Mouse (Mus musculus) megakaryocyte, embryonic 14.5 days (primary cell): ENCODE measurements at regions not wholly inside any gene's neighbourhood (a gene's known extent, or its start where the extent isn't known, plus 50 kb on each side); places are given as distances from the start of the nearest gene placed in this dataset.
"Not testable (repeated sequence)": the region's sequence is repeated elsewhere in the genome, so short reads cannot be mapped to it uniquely, and the experiment has no call there.

ENCODE experiments used
- H3K27me3 ChIP-seq: replicated peaks from 2 replicates; pipeline ENCODE3; 2012; ENCODE audit warnings: inconsistent platforms
- H3K36me3 ChIP-seq: replicated peaks from 2 replicates; pipeline ENCODE3; 2012; ENCODE audit warnings: low read length, inconsistent platforms, mixed read lengths
- H3K4me1 ChIP-seq: 2 replicates; pipeline ENCODE4 v1.6.1; 2012; ENCODE audit warnings: inconsistent platforms
- H3K4me3 ChIP-seq: replicated peaks from 2 replicates; pipeline ENCODE3; 2012; ENCODE audit warnings: moderate library complexity, mild to moderate bottlenecking, inconsistent platforms
- H3K9me3 ChIP-seq: 2 replicates; pipeline ENCODE4 v1.6.1; 2012; ENCODE audit warnings: inconsistent platforms
- FLI1 ChIP-seq: IDR thresholded peaks from 2 replicates; pipeline ENCODE4 v1.6.1; 2012; ENCODE audit warnings: low read length, inconsistent platforms, mixed read lengths
- GATA1 ChIP-seq: IDR thresholded peaks from 3 replicates; pipeline ENCODE4 v1.6.1; 2012; ENCODE audit warnings: mixed read lengths, low read length, inconsistent platforms, borderline replicate concordance

- TF ChIP-seq GATA1: no peak
- no peak for TF ChIP-seq FLI1
- Histone ChIP-seq H3K4me3 (no peak overlapping the region), H3K36me3 (no peaks in the 10 kb centered on the region), H3K9me3 (peaks cover 13% of the 10 kb centered on the region), H3K4me1 (0 out of 2 replicates have a peak, but pooled peaks cover 4% of the 10 kb centered on the region), H3K27me3 (peaks cover 23% of the 10 kb centered on the region)
These were observed 107.6 kb downstream of the Bod1 start for GRCm38 (mm10) chr11:31563826-31564741.

GRCm38 (mm10) chr11:31562954-31563353 lies 108.7 kb downstream of the Bod1 start:
- peaks cover 13% of the 10 kb centered on the region for H3K9me3 ChIP-seq
- peaks cover 4% of the 10 kb centered on the region; the same call in 1 of the 2 replicates for H3K4me1 ChIP-seq
- TF ChIP-seq GATA1: no peak
- TF ChIP-seq FLI1: no peak
- peaks cover 23% of the 10 kb centered on the region for H3K27me3 ChIP-seq
- peak overlapping the region; percentile 28 for H3K4me3 ChIP-seq
- H3K36me3 ChIP-seq: no peaks in the 10 kb centered on the region

- Histone ChIP-seq H3K4me3 (no peak overlapping the region), H3K4me1 (peaks cover 9% of the 10 kb centered on the region; the same call in 1 of the 2 replicates), H3K9me3 (peaks cover 7% of the 10 kb centered on the region), H3K36me3 (no peaks in the 10 kb centered on the region), H3K27me3 (peaks cover 16% of the 10 kb centered on the region)
- no peak for TF ChIP-seq GATA1
- no peak for TF ChIP-seq FLI1
These were observed 110.9 kb downstream of the Bod1 start for GRCm38 (mm10) chr11:31560775-31561174.

- Histone ChIP-seq H3K4me3 (no peak overlapping the region), H3K27me3 (peaks cover 6% of the 10 kb centered on the region), H3K36me3 (no peaks in the 10 kb centered on the region), H3K9me3 (no peaks in the 10 kb centered on the region), H3K4me1 (peaks cover 5% of the 10 kb centered on the region; the same call in 1 of the 2 replicates)
- TF ChIP-seq GATA1 (no peak), FLI1 (no peak)
These were observed 116.6 kb downstream of the Bod1 start for GRCm38 (mm10) chr11:31555042-31555441.

- TF ChIP-seq FLI1 (no peak), GATA1 (no peak)
- H3K36me3 ChIP-seq: no peaks in the 10 kb centered on the region
- H3K27me3 ChIP-seq: peaks cover 6% of the 10 kb centered on the region
- no peak overlapping the region for H3K4me3 ChIP-seq
- H3K4me1 ChIP-seq: no peaks in the 10 kb centered on the region
- no peaks in the 10 kb centered on the region for H3K9me3 ChIP-seq
These were observed 119.9 kb downstream of the Bod1 start for GRCm38 (mm10) chr11:31551614-31552271.

- H3K9me3 ChIP-seq: no peaks in the 10 kb centered on the region
- H3K27me3 ChIP-seq: peaks cover 6% of the 10 kb centered on the region
- no peaks in the 10 kb centered on the region for H3K4me1 ChIP-seq
- H3K4me3 ChIP-seq: no peak overlapping the region
- no peaks in the 10 kb centered on the region for H3K36me3 ChIP-seq
- TF ChIP-seq FLI1: no peak
- no peak for TF ChIP-seq GATA1
These were observed 120.7 kb downstream of the Bod1 start for GRCm38 (mm10) chr11:31550747-31551613.

GRCm38 (mm10) chr11:31545514-31545913 lies 126.2 kb downstream of the Bod1 start:
- H3K4me1 ChIP-seq, H3K27me3 ChIP-seq, H3K4me3 ChIP-seq, H3K9me3 ChIP-seq, H3K36me3 ChIP-seq: not testable (repeated sequence)

- TF ChIP-seq GATA1 (no peak), FLI1 (no peak)
- Histone ChIP-seq H3K27me3 (no peaks in the 10 kb centered on the region), H3K9me3 (no peaks in the 10 kb centered on the region; the same call in 1 of the 2 replicates), H3K36me3 (no peaks in the 10 kb centered on the region), H3K4me3 (no peak overlapping the region), H3K4me1 (peaks cover 4% of the 10 kb centered on the region; the same call in 1 of the 2 replicates)
These were observed 129.0 kb downstream of the Bod1 start for GRCm38 (mm10) chr11:31542635-31543219.

- H3K4me3 ChIP-seq: no peak overlapping the region
- no peaks in the 10 kb centered on the region for H3K36me3 ChIP-seq
- TF ChIP-seq FLI1: no peak
- TF ChIP-seq GATA1: no peak
- no peaks in the 10 kb centered on the region; the same call in 1 of the 2 replicates for H3K9me3 ChIP-seq
- H3K4me1 ChIP-seq: peaks cover 4% of the 10 kb centered on the region; the same call in 1 of the 2 replicates
- no peaks in the 10 kb centered on the region for H3K27me3 ChIP-seq
These were observed 130.3 kb downstream of the Bod1 start for GRCm38 (mm10) chr11:31541425-31541824.
